Mouse (Mus musculus) embryonic facial prominence, embryonic 13.5 days (tissue): ENCODE data around the gene Foxp2. TPM values are rescaled to one million over a fixed set of nuclear protein-coding genes. Genes with fewer than 3 reads are reported as not detected.

ENCODE experiments used
- ATAC-seq: fragments of 200-750 bp; cut with Nextera tagmentation; 2 replicates; pipeline ENCODE4 v1.8.0; 2017; ENCODE audit warnings: low read depth; ENCODE audit not compliant: insufficient number of reproducible peaks, insufficient read depth, low FRiP score, low TSS enrichment
- H3K27ac ChIP-seq: fragments of 300-500 bp; sonication (generic); 2 replicates; pipeline ENCODE4 v1.5.1; 2015; ENCODE audit warnings: moderate library complexity, mild to moderate bottlenecking, inconsistent platforms
- H3K27me3 ChIP-seq: fragments of 300-500 bp; sonication (generic); 2 replicates; pipeline ENCODE4 v1.6.1; 2015; ENCODE audit warnings: mild to moderate bottlenecking, inconsistent platforms
- H3K36me3 ChIP-seq: fragments of 300-500 bp; sonication (generic); 2 replicates; pipeline ENCODE4 v1.6.1; 2015; ENCODE audit warnings: mild to moderate bottlenecking, inconsistent platforms
- H3K4me1 ChIP-seq: fragments of 300-500 bp; sonication (generic); 2 replicates; pipeline ENCODE4 v1.6.1; 2015; ENCODE audit warnings: inconsistent platforms
- H3K4me2 ChIP-seq: fragments of 300-500 bp; sonication (generic); 2 replicates; pipeline ENCODE4 v1.6.1; 2015; ENCODE audit warnings: moderate library complexity, mild to moderate bottlenecking, inconsistent platforms
- H3K4me3 ChIP-seq: fragments of 300-500 bp; sonication (generic); 2 replicates; pipeline ENCODE4 v1.5.1; 2015; ENCODE audit warnings: mild to moderate bottlenecking, inconsistent platforms
- H3K9ac ChIP-seq: fragments of 300-500 bp; sonication (generic); 2 replicates; pipeline ENCODE4 v1.6.1; 2015; ENCODE audit warnings: mild to moderate bottlenecking, inconsistent platforms
- H3K9me3 ChIP-seq: fragments of 300-500 bp; sonication (generic); 2 replicates; pipeline ENCODE4 v1.6.1; 2016; ENCODE audit warnings: inconsistent platforms
- WGBS: fragments of 180-500 bp; shearing (Covaris S2); methylation state at CpG from one replicate; pipeline ENCODE4 v1.1.7; 2015; ENCODE audit warnings: mixed read lengths; 5-methylcytosine and 5-hydroxymethylcytosine counted together
- polyA plus RNA-seq: library from polyadenylated mRNA; unstranded; fragments of >200 nt; fragmentation: Nextera tagmentation; extraction: Ambion mirVana; gene quantifications from 2 replicates; pipeline ENCODE4 v1.2.1, GENCODE M21; 2015

The Foxp2 gene
- polyA plus RNA-seq, 1 experiment from 2014 or later = 10.3 TPM

DNA sequence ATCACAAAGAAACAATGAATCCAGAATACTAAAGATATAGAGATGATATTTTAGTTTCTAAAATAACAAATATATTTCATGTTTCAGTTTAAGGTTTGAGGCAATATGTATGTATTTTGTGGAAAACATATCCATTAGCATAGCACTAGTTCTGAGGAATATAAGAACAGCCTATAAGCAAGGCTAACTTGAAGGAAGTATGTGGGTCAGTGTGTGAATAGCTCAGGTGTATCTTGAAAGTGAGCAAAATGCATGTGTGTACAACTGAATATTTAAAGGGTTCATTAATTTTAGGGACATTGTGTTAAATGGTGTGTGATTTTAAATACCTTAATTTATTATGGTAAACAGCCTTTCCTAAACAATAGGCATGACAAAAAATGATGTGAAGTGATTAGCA, 220.2 kb downstream of the Foxp2 start:
- no peaks in the 10 kb centered on the region for H3K9me3 ChIP-seq
- no peaks in the 10 kb centered on the region for H3K27me3 ChIP-seq
- H3K27ac ChIP-seq = no peak overlapping the region
- H3K36me3 ChIP-seq = no peaks in the 10 kb centered on the region
- H3K9ac ChIP-seq = no peak overlapping the region
- no peaks in the 10 kb centered on the region for H3K4me1 ChIP-seq
- no peak for ATAC-seq
- H3K4me3 ChIP-seq = no peak overlapping the region
- H3K4me2 ChIP-seq = no peak overlapping the region

DNA sequence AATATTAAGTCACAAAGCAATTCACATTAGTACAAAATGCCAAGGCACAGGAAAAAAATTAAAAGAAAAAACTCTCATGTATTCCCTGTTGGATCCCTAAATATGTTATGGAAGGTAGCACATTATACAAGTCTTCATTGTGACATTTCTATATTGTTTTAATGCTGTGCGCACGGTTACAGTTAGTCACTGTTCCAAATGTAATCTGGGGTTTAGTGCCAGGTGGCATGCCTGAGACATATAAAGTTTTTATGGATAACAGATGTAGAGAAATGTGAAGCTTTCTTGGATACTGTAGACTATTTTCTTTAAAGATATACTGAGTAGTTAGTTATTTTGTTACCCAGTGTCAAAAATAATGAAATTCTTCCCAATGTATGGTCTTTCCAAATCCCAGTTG, 229.0 kb downstream of the Foxp2 start:
- no peak for ATAC-seq

DNA sequence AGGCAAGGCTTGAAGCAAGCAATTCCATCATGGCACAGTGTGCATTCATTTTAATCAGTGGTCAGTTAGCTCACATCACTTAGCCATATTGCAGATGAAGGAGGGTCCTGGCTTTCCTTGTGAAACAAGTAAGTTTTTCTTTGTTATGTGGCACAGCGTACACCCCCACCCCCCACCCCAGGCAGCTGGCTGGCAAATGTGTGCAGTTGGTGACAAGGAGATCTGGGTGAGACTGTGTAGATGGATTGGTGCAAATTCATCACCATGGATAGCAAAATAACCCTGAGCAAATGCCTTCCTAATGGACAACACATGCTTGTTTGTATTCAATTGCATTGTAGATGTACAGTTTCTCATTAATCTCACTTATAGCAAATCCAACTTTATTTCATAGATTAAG, 240.9 kb downstream of the Foxp2 start:
- 24% methylated on average over 1 of the region's 1 CpGs for WGBS
- Histone ChIP-seq H3K4me3 (no peak overlapping the region), H3K27ac (no peak overlapping the region), H3K4me1 (0 out of 2 replicates have a peak, but pooled peaks cover 3% of the 10 kb centered on the region), H3K9me3 (no peaks in the 10 kb centered on the region), H3K9ac (no peak overlapping the region), H3K36me3 (no peaks in the 10 kb centered on the region), H3K27me3 (no peaks in the 10 kb centered on the region), H3K4me2 (no peak overlapping the region)
- ATAC-seq = no peak

More for the DNA sequence above, 229.0 kb downstream of the Foxp2 start:
- H3K27ac ChIP-seq = no peak overlapping the region
- H3K4me3 ChIP-seq = no peak overlapping the region
- no peaks in the 10 kb centered on the region for H3K9me3 ChIP-seq
- no peak overlapping the region for H3K9ac ChIP-seq
- WGBS = 40% methylated on average over 2 of the region's 2 CpGs
- H3K4me1 ChIP-seq = no peaks in the 10 kb centered on the region
- no peaks in the 10 kb centered on the region for H3K36me3 ChIP-seq
- H3K4me2 ChIP-seq = no peak overlapping the region
- H3K27me3 ChIP-seq = no peaks in the 10 kb centered on the region

- Histone ChIP-seq H3K4me1 (no peaks in the 10 kb centered on the region), H3K4me2 (no peak overlapping the region), H3K36me3 (no peaks in the 10 kb centered on the region), H3K27ac (no peak overlapping the region), H3K27me3 (no peaks in the 10 kb centered on the region), H3K9me3 (no peaks in the 10 kb centered on the region), H3K9ac (no peak overlapping the region), H3K4me3 (no peak overlapping the region)
- WGBS = 60% methylated on average over 3 of the region's 3 CpGs
- ATAC-seq = no peak
These were observed 250.5 kb downstream of the Foxp2 start for GRCm38 (mm10) chr6:15151619-15152018.

- WGBS = 79% methylated on average over 2 of the region's 2 CpGs
- Histone ChIP-seq H3K9ac (no peak overlapping the region), H3K4me1 (no peaks in the 10 kb centered on the region), H3K4me2 (no peak overlapping the region), H3K27me3 (no peaks in the 10 kb centered on the region), H3K27ac (no peak overlapping the region), H3K36me3 (no peaks in the 10 kb centered on the region), H3K4me3 (no peak overlapping the region), H3K9me3 (no peaks in the 10 kb centered on the region)
- no peak for ATAC-seq
These were observed 262.4 kb downstream of the Foxp2 start for GRCm38 (mm10) chr6:15163508-15164053.

GRCm38 (mm10) chr6:15176754-15177153, 275.6 kb downstream of the Foxp2 start:
- Histone ChIP-seq H3K27ac (no peak overlapping the region), H3K36me3 (no peaks in the 10 kb centered on the region), H3K9ac (no peak overlapping the region), H3K9me3 (no peaks in the 10 kb centered on the region), H3K4me1 (no peaks in the 10 kb centered on the region), H3K4me3 (no peak overlapping the region), H3K27me3 (no peaks in the 10 kb centered on the region), H3K4me2 (no peak overlapping the region)
- ATAC-seq = no peak

DNA sequence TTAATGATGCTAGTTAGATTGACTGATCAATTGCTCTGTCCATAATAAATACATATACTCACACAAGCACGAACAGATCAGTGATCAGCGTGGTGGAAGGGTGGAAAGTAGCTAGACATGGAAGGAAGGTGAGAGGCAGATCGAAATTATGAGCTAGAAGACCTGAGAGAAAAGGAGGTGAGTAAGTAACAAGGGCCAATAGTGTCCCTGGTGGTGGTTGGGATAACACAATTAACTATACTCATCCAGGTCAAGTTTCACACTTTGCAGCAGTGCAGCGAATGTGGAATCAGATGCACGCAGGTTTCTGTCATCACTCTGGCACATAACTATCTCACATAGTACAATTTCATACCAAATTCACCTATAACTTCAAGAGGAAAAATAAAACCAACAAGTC, 291.7 kb downstream of the Foxp2 start:
- Histone ChIP-seq H3K4me3 (no peak overlapping the region), H3K36me3 (no peaks in the 10 kb centered on the region), H3K9ac (no peak overlapping the region), H3K4me1 (no peaks in the 10 kb centered on the region), H3K9me3 (no peaks in the 10 kb centered on the region), H3K27ac (no peak overlapping the region), H3K27me3 (peaks cover 33% of the 10 kb centered on the region), H3K4me2 (no peak overlapping the region)
- no peak for ATAC-seq
- 65% methylated on average over 5 of the region's 5 CpGs for WGBS

DNA sequence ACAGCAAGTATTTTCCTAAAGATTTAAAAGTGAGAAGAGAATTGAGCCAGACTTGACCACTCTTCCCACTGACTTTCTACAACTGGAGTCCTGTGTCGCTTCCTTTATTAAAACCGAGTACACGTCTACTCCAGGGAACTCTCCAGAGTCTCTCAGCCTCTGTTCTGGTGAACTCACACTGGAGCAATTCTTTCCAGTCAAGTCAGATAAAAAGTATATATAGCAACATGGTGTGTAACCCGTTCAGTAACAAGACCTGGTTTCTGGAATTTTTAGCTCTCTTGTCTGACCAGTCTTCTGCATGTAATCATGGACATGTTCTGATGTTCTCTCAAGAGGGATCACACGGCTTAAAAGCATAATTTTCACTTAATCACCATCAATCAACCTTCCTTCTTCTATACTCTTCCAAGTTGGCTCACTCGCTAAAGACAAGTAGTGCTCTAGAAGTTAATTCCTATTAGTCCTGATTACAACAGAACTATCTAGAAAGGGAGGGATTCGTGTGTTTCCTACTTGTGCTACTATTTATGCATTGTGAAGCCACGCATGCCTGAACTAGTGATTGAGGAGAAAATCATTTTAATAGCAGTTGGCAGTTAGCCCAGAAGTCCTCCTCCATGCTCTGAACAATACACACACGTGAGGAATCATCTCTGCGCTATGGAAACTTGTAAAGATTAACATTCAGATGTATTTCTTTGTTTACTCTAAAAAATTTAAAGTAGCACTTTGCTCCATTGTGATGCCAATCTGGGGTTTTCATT, 341.2 kb downstream of the Foxp2 start:
- Histone ChIP-seq H3K27me3 (no peaks in the 10 kb centered on the region; the same call in 1 of the 2 replicates), H3K4me3 (no peak overlapping the region), H3K36me3 (no peaks in the 10 kb centered on the region), H3K9me3 (no peaks in the 10 kb centered on the region), H3K9ac (no peak overlapping the region), H3K4me1 (no peaks in the 10 kb centered on the region), H3K27ac (no peak overlapping the region), H3K4me2 (no peak overlapping the region)
- WGBS = 58% methylated on average over 10 of the region's 10 CpGs
- ATAC-seq = no peak

GRCm38 (mm10) chr6:15257393-15257792, 356.2 kb downstream of the Foxp2 start:
- WGBS = 17% methylated on average over 7 of the region's 7 CpGs
- no peaks in the 10 kb centered on the region for H3K36me3 ChIP-seq
- no peak overlapping the region for H3K27ac ChIP-seq
- ATAC-seq = no peak
- peaks cover 12% of the 10 kb centered on the region; the same call in 1 of the 2 replicates for H3K27me3 ChIP-seq
- H3K4me2 ChIP-seq = peak overlapping the region; percentile 39
- H3K4me1 ChIP-seq = peaks cover 8% of the 10 kb centered on the region; the same call in 1 of the 2 replicates
- no peak overlapping the region for H3K9ac ChIP-seq
- H3K4me3 ChIP-seq = no peak overlapping the region
- H3K9me3 ChIP-seq = no peaks in the 10 kb centered on the region

- ATAC-seq = no peak
- Histone ChIP-seq H3K9ac (no peak overlapping the region), H3K4me3 (no peak overlapping the region), H3K27ac (no peak overlapping the region), H3K36me3 (no peaks in the 10 kb centered on the region), H3K4me1 (peaks cover 8% of the 10 kb centered on the region; the same call in 1 of the 2 replicates), H3K4me2 (peak overlapping the region; percentile 39), H3K27me3 (peaks cover 12% of the 10 kb centered on the region; the same call in 1 of the 2 replicates), H3K9me3 (no peaks in the 10 kb centered on the region)
- WGBS = 21% methylated on average over 6 of the region's 6 CpGs
These were observed 356.7 kb downstream of the Foxp2 start for GRCm38 (mm10) chr6:15257893-15258292.

DNA sequence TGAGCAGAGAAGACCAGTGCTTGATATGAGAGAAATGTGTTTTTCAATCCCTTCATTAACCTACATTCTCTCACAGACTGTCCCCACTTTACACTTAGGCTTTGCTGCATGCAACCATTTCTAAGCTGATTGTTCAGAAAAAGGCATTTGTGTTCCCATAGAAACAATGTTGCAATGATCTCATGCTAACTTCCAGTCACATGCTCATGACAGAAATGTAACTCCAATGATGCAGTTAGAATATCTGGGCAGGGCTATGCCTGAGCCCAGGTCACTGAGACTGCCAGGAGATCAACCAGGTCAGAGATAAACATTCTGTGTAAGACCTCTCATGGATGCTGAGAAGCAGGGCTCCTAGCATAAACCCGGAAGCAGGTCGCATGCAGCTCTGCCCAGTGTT, 367.0 kb downstream of the Foxp2 start:
- Histone ChIP-seq H3K27ac (no peak overlapping the region), H3K4me2 (no peak overlapping the region), H3K27me3 (no peaks in the 10 kb centered on the region), H3K4me3 (no peak overlapping the region), H3K36me3 (no peaks in the 10 kb centered on the region), H3K9me3 (no peaks in the 10 kb centered on the region), H3K4me1 (no peaks in the 10 kb centered on the region), H3K9ac (no peak overlapping the region)
- no peak for ATAC-seq
- WGBS = 83% methylated on average over 2 of the region's 2 CpGs

GRCm38 (mm10) chr6:15285213-15285612, 384.1 kb downstream of the Foxp2 start:
- H3K27ac ChIP-seq = no peak overlapping the region
- no peaks in the 10 kb centered on the region for H3K27me3 ChIP-seq
- H3K4me3 ChIP-seq = no peak overlapping the region
- H3K4me1 ChIP-seq = peaks cover 5% of the 10 kb centered on the region; the same call in 1 of the 2 replicates
- no peak for ATAC-seq
- 34% methylated on average over 3 of the region's 3 CpGs for WGBS
- H3K36me3 ChIP-seq = no peaks in the 10 kb centered on the region
- no peak overlapping the region for H3K4me2 ChIP-seq
- no peaks in the 10 kb centered on the region for H3K9me3 ChIP-seq
- H3K9ac ChIP-seq = no peak overlapping the region
